Mouse (Mus musculus) layer of hippocampus, adult 2 months (tissue): ENCODE measurements around the gene Scgb1c1. TPM values are rescaled to one million over a fixed set of nuclear protein-coding genes. Genes with fewer than 3 reads are reported as not detected.

ENCODE experiments used
- DNase-seq, 2 experiments: peaks; one replicate each; pipeline ENCODE4 v3.0.0; 2022; ENCODE audit warnings: low spot score in 2 of 2
- H3K27ac ChIP-seq: fragments of 200-600 bp; 2 replicates; pipeline ENCODE4 v1.8.1; 2022
- H3K4me3 ChIP-seq: fragments of 200-600 bp; 2 replicates; pipeline ENCODE4 v1.8.1; 2022; ENCODE audit warnings: mild to moderate bottlenecking
- CTCF ChIP-seq: fragments of 200-600 bp; conservative IDR thresholded peaks from 2 replicates; pipeline ENCODE4 v1.8.1; 2022; ENCODE audit warnings: antibody characterized with exemption, mild to moderate bottlenecking, moderate library complexity
- total RNA-seq, 2 experiments: library from RNA; stranded (reverse); gene quantifications; 2 replicates each; pipeline ENCODE4 v1.2.3; 2021

Gene Scgb1c1
- total RNA-seq, 2 experiments from 2014 or later: not detected

DNA sequence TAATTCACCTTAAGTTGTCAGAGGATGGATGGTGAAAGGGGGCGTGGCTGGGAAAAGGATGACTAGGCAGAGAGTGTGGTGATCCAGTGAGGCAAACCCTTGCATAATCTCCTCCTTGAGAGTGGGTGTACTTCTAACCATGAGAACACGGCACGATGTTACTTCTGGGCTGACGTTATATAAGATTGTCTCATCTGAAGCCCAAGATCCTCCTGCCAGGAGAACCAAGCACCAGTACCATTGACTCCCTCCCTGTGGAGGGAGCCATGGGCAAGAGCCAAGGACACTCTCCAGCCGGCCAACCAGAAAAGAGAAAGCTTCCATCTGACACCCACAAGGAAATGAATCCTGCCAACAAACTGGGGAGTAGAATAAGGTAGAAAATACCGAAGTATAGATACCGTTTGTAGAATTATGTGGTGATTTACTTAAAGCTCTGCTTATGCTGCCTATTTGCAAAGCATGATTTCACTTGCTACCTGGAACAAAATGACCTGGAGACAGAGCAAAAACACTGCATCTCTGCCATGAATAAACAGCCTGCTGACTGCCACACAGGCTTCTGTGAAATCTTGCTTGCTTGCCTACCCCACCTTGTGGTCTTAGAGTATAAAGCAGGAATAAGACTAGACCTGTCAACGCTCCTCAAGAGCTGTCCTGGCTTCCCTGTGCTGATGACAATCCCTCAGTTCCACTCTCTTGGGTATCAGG lies 17.0 kb upstream of the Scgb1c1 start:
- peak; percentile 61 to 71 for DNase-seq
- TF ChIP-seq CTCF: peak; percentile 81
- Histone ChIP-seq H3K27ac (peak overlapping the region; percentile 93), H3K4me3 (peak overlapping the region; percentile 27; the same call in 1 of the 2 replicates)

DNA sequence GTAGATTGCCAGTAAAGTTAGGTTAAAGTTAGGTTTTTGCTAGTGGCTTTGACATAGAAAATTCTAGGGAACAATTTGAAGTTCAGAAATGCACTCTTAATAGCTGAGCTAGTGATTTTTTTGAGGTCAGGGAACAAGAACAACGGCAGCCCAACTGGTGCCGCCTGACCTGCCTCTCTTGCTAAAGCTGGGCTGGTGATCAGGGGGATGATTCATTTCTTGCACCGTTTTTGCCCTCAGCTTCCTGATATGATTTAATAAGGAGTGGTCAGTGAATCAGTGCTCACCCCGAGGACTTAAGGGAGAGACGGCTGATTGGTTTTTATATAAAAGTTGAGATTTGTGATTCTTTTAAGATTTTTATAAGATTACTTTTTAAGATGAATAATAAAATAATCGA lies 13.9 kb upstream of the Scgb1c1 start:
- Histone ChIP-seq H3K27ac (no peak overlapping the region), H3K4me3 (no peak overlapping the region)
- DNase-seq: no peak
- no peak for TF ChIP-seq CTCF

DNA sequence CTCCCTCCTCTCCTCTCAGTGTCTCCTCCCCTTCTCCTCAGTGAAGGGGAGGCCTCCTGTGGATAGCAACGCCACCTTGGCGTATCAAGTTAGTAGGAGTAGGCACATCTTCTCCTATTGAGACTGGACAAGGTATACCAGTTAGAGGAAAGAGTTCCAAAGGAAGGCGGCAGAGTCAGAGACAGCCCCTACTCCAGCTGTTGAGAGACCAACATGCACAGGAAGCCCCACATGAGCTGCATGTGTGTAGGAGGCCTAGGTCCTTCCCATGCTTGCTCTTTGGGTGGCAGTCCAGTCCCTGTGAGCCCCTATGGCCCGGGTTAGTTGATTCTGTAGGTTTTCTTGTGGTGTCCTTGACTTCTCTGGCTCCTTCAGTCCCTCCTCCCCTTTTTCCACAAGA lies 12.0 kb upstream of the Scgb1c1 start:
- no peak for DNase-seq
- no peak for TF ChIP-seq CTCF
- Histone ChIP-seq H3K27ac (no peak overlapping the region), H3K4me3 (no peak overlapping the region)

DNA sequence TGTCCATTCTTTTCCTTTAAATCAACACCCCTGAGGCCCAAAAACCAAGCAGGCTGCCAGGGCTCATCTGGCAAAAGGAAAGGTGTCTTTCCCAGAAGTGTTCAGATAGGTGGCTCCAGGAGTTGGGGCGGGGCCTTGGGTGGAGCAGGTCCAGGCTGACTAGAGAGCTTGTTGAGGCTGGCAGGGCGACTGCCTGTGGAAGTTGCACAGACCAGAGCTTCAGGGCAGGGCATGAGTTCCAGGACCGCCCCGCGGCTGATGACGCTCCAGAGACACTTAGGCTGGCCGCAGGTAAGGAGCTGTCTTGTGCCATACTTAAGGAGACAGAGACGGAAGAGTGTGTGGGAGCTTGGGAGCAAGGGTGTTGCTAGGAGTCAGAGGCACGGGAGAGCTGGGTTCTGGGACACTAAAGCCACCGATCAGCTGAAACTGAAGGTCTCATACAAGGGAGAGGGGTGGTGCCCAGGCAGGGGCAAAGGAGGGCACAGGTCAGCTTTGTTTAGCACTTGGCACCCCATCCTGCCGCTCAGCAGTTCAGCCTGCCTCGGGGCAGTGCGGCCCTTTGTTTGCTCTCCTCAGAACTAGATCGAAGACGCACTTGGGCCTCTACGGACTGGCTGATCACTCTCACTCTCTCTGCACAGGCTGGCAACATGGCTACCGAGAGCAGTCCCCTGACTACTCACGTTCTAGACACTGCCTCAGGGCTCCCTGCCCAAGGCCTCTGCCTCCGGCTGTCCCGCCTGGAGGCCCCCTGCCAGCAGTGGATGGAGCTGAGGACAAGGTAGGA lies 10.2 kb upstream of the Scgb1c1 start, which contains the start of gene Urah:
TSS of gene Urah (plus strand) at position 51 of the 790 bp plus-strand sequence.
- Histone ChIP-seq H3K4me3 (no peak within 1 kb of the TSS), H3K27ac (peak within 1 kb of the TSS; percentile 91)
- TF ChIP-seq CTCF: no peak
- no peak for DNase-seq

DNA sequence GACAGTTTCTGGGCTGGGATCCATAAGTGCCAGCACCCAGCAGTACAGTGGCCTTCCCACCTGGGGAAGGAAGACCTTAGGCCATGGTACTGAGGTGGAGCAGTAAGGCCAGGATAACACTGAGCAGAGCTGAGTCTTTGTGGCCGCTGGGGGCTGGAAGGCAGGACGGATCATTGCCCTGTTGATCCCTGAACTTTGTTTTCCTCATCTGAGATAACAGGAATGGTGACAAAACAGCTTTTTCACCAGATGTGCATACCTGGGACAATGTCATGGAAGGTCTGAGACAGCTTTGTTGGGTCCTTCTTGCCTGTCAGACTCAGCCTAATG lies 9.6 kb upstream of the Scgb1c1 start:
- TF ChIP-seq CTCF: no peak
- Histone ChIP-seq H3K27ac (peak overlapping the region; percentile 91), H3K4me3 (no peak overlapping the region)
- no peak for DNase-seq

DNA sequence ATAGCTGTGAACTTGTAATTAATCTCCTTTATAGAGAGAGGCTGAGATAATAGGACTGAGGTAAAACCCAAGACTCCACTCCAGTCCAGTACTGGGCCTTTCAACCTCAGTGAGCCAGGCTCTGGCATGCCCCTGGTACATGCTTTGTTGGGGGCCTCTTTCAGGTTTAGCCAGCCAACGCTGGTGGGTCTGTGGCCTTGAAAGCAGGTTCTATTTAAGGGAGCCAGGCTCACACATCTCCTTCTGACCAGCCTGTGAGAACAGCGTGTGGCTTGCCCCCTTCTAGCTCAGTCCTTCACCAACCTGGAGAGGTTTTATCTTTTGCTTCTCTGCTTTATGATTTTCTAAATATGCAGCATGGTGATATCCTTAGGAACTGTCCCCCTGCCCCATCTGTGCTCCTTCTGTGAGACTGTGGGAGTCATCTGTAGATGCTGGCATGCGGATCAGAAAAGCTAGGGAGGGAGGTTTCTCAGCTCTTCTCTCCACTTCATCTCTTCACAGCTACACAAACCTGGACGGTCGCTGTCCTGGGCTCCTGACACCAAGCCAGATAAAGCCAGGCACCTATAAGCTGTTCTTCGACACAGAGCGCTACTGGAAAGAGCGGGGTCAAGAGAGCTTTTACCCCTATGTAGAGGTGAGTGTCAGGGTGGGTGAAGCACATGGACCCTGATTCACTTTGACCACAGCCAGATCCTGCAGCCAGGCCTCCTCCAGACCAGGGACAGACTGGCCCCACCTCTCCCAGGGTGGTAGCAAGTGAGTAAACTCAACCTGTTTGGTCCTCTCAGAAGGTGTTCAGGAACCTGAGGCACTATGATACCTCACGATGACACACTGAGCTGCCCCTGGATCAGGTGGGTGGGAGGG lies 8.9 kb upstream of the Scgb1c1 start:
- DNase-seq: peak; percentile 62 to 77
- TF ChIP-seq CTCF: no peak
- peak overlapping the region; percentile 91 for H3K27ac ChIP-seq
- no peak overlapping the region for H3K4me3 ChIP-seq

DNA sequence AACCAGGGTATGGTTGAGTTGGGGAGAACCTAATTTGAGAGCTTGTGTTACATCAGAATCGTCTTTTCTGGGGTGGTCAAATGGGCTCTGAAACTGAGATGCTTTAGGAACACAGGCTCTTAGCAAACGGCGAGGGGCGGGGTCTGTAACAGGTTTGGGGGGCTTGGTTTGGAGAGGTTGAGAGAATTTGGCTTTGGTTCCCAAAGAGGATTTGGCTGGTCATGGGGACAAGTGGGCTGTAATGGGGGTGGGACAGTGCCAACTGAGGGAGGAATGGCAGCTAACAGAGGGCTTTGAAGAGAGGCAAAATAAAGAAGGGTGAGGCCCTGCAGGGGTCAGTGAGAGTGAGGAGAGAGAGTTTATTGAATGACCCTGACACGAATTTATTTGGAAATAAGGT lies 5.8 kb upstream of the Scgb1c1 start:
- no peak for DNase-seq
- Histone ChIP-seq H3K27ac (0 out of 2 replicates have a peak overlapping the region, but pooled peaks have one; percentile 69), H3K4me3 (no peak overlapping the region)
- no peak for TF ChIP-seq CTCF

DNA sequence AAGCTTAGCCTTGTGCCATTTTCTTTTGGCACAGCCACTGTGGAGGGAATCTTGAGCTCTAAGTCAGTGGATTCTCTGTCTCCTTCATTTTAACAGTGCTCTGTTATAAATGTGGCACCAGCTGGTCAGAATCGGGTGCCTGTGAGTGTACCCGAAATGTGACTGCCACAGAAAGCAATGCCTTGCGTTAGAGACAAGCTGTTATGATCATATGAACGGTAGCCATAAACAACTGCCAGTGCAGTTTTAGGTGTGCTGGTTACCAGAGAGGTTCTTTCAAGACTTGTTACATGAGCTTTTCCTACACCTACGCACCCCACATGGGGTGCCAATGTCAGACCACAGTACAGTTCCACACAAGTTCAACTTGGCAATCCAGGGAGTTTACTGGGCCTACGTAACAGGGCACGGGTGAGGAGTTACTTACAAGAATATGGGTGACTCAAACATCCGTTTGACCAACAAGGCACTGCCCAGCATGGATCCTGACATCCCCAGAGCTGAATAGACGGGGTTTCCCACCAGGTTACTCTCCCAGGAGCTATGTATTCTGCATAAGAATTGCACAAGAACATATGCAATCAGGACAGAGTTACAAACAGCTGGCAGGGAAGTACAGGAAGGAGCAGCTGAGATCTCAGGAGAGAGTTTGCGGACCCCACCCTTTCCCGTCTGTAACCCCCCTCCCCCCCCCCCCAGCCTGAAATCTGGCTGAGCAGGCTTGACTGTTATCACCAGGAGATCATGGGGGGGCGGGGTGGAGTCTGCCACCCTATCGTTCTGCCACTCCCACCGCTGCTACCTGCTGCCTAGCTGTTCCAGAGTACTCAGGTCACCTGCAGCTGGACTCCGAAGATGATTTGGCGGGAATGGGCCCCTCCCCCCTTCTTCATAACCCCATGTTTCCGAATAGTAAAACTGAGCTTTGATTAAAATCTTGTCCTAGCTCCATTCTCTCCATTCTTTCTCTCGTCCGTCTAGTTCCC lies 4.3 kb upstream of the Scgb1c1 start:
- Histone ChIP-seq H3K4me3 (no peak overlapping the region), H3K27ac (peak overlapping the region; percentile 69)
- no peak for TF ChIP-seq CTCF
- DNase-seq: no peak

DNA sequence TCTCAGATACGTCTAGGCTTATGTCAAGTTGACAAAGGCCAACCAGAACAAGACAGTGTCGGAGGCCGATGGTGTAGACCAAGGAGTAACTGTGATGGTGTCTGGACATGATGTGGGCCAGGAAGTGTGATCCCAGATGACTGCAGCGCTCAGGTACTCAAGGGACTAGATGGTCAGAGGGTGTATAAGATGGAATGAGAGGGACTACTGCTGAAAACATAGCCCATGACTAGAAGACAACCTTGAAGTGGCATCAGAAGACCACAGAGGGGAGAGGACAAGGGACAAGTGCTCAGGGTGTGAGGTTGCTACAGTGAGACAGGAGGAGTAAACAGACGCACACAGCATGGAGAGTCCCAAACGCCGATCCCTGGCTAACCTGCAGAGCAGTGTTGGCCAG lies 1.5 kb upstream of the Scgb1c1 start:
- Histone ChIP-seq H3K4me3 (no peak overlapping the region), H3K27ac (no peak overlapping the region)
- no peak for DNase-seq
- no peak for TF ChIP-seq CTCF

DNA sequence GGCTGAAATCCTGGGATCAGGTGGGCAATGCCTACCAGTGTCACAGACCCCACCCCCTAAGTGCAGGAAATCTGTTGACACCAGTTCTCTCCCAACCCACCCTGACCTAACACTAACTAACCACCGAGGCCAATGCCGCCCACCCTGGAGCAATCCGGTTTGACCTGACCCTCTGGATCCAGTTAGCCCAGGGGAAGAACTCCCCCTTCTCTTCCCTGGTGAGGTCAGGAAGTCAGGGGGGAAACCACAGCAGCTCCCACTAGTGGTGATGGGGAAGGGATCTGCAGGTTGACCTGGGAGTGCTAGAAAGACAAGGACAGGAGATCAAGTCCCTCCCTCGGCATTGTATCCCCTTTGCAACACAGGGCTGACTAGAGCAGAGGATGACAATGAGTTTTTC lies 336 bp downstream of the Scgb1c1 start:
- TF ChIP-seq CTCF: no peak; the same call in 1 of the 2 replicates
- H3K4me3 ChIP-seq: no peak overlapping the region
- DNase-seq: no peak
- no peak overlapping the region for H3K27ac ChIP-seq

DNA sequence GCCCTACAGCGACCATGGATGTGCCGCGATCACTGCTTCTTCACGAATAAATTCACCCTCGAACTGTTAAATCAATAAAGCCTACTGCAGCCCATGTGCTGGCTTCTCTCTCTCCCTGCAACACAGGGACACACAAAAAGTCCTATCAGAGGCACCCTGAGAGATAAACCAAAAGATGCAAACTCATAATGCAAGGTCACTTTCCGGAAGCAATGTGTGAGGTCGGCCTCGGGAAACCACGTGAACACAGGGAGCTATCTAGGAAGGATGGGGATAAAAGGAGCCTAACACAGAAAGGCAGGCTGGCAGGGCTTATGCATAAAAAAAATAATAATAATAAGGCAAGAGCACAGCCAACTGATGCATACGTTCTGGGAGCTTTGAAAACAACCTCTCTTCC lies 1.3 kb downstream of the Scgb1c1 start:
- Histone ChIP-seq H3K4me3 (no peak overlapping the region), H3K27ac (no peak overlapping the region)
- no peak for TF ChIP-seq CTCF
- DNase-seq: no peak
